ENCODE assay signal across 8 mouse cellular contexts in the genomic region with DNA sequence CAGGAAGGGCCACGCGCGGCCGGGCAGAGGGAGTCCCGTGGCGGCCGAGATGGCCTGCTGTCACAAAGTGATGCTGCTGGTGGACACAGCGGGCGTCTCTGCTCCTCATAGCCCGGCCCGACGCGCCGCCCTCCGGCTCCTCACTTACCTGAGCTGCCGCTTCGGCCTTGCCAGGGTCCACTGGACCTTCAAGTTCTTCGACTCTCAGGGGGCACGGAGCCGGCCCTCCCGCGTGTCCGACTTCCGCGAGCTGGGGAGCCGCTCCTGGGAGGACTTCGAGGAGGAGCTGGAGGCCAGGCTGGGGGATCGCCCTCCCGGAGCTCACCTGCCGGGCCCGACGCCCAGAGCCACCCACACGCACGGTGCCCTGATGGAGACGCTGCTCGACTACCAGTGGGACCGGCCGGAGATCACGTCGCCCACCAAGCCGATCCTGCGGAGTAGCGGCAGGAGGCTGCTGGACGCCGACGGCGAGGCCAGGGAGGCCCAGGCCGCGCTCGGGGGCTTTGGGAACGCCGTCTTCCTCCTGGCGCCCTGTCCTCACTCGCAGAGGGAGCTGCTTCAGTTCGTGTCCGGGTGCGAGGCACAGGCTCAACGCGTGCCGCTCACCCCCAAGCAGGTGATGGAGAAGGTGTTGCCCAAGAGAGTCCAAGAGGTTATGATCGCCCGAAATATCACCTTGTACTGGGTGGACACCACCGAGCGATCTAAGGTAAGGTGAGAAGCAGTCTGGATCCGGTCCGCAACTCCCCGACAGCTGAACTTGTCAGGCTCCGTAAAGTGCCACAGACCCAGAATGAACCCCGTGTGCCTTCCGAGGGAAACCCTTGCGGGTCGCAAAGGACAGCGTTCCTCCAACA. TPM values are rescaled to one million over a fixed set of nuclear protein-coding genes. Genes with fewer than 3 reads are reported as not detected.
DNase-seq lines count a peak whose midpoint lies in the region; ATAC-seq and TF ChIP-seq lines count a peak whose summit lies in the region.
"Had no signal": no experiment of that assay in that cellular context is flagged by ENCODE, and none has a peak within 500 bp of the region (broad histone marks: within the 10 kb centered on the region; RNA-seq: fewer than 3 reads in every experiment).

No protein-coding gene starts in this region.

- H3K36me3 ChIP-seq in lung, embryonic 14.5 days (ENCODE audit: insufficient read depth) = peaks cover 5% of the 10 kb centered on the region; the same call in 1 of the 2 replicates
- H3K36me3 ChIP-seq in heart, embryonic 14.5 days (ENCODE audit: control insufficient read depth, insufficient read depth, low read length) = peaks cover under 1% of the 10 kb centered on the region; the same call in 1 of the 2 replicates
- peaks cover 26% of the 10 kb centered on the region for H3K36me3 ChIP-seq in liver, embryonic 15.5 days (replicated peaks)

- under 1% methylated on average over 71 of the region's 73 CpGs for WGBS in lung, embryonic 14.5 days
- WGBS in heart, embryonic 14.5 days = under 1% methylated on average over 67 of the region's 73 CpGs
- WGBS in liver, embryonic 15.5 days (ENCODE audit: insufficient replicate concordance) = under 1% methylated on average over 73 of the region's 73 CpGs

- H3K9ac ChIP-seq in lung, embryonic 14.5 days = peak overlapping the region; percentile 93
- peak overlapping the region; percentile 83 for H3K9ac ChIP-seq in heart, embryonic 14.5 days (ENCODE audit: low read length)
- H3K9ac ChIP-seq in liver, embryonic 15.5 days = peak overlapping the region; percentile 91

- H3K27ac ChIP-seq in lung, embryonic 14.5 days (ENCODE audit: low read depth) = peak overlapping the region; percentile 58
- no peak overlapping the region for H3K27ac ChIP-seq in brown adipose tissue, adult 24 weeks (replicated peaks; ENCODE audit: low read depth, low read length)
- 0 out of 4 replicates have a peak overlapping the region, but pooled peaks of 1 of the 2 experiments have one; percentile 34 for H3K27ac ChIP-seq in heart, embryonic 14.5 days (replicated peaks in 1 of 2; ENCODE audit: control insufficient read depth in 1 of 2, insufficient read depth in 1 of 2, low read depth in 2 of 2, low read length in 2 of 2)
- H3K27ac ChIP-seq in liver, embryonic 15.5 days (replicated peaks) = peak overlapping the region; percentile 71

- H3K4me3 ChIP-seq in lung, embryonic 14.5 days (ENCODE audit: low read depth, low read length) = peak overlapping the region; percentile 99
- peak overlapping the region; percentile 60 for H3K4me3 ChIP-seq in brown adipose tissue, adult 24 weeks (ENCODE audit: insufficient read depth, low read depth, low read length)
- peak overlapping the region; percentile 72 to 86 for H3K4me3 ChIP-seq in heart, embryonic 14.5 days (ENCODE audit: control insufficient read depth in 1 of 2, insufficient read depth in 1 of 2, low read depth in 1 of 2, low read length in 2 of 2)
- H3K4me3 ChIP-seq in liver, embryonic 15.5 days (replicated peaks) = peak overlapping the region; percentile 89

- H3K4me2 ChIP-seq in lung, embryonic 14.5 days = peak overlapping the region; percentile 83
- peak overlapping the region; percentile 97 for H3K4me2 ChIP-seq in heart, embryonic 14.5 days (ENCODE audit: low read length)
- peak overlapping the region; percentile 81 for H3K4me2 ChIP-seq in liver, embryonic 15.5 days

- H3K4me1 ChIP-seq in lung, embryonic 14.5 days (ENCODE audit: insufficient read depth) = peaks cover 9% of the 10 kb centered on the region; the same call in 1 of the 2 replicates
- no peaks in the 10 kb centered on the region for H3K4me1 ChIP-seq in brown adipose tissue, adult 24 weeks (ENCODE audit: control insufficient read depth, insufficient read depth, insufficient read length, low read length)
- peaks cover 10 to 27% of the 10 kb centered on the region in 2 experiments for H3K4me1 ChIP-seq in heart, embryonic 14.5 days (ENCODE audit: control insufficient read depth in 2 of 2, insufficient read depth in 2 of 2, low read length in 2 of 2)
- peaks cover 40% of the 10 kb centered on the region for H3K4me1 ChIP-seq in liver, embryonic 15.5 days (replicated peaks)

- TF ChIP-seq CTCF in lung, embryonic 14.5 days (IDR thresholded peaks at IDR 0.05; ENCODE audit: low read depth) = no peak

- no peaks in the 10 kb centered on the region for H3K9me3 ChIP-seq in lung, embryonic 14.5 days (ENCODE audit: low read depth, low read length)
- no peaks in the 10 kb centered on the region for H3K9me3 ChIP-seq in heart, embryonic 14.5 days (ENCODE audit: control insufficient read depth, low read length)
- H3K9me3 ChIP-seq in liver, embryonic 15.5 days (replicated peaks) = no peaks in the 10 kb centered on the region

- DNase-seq in lung, embryonic 14.5 days = peak; percentile 11
- DNase-seq in lung, postnatal 36 days = no peak
- DNase-seq in yolk sac, embryonic 10.5 days (ENCODE audit: low spot score) = peak; percentile 42
- DNase-seq in left cerebral cortex, adult 8-10 months (ENCODE audit: low spot score in 2 of 2) = no peak

- ATAC-seq in lung, embryonic 14.5 days (ENCODE audit: insufficient read depth) = peak; percentile 47
- no peak; the same call in 1 of the 2 replicates for ATAC-seq in heart, embryonic 14.5 days (ENCODE audit: insufficient number of reproducible peaks, insufficient read depth, low FRiP score, low read depth)
- ATAC-seq in liver, embryonic 15.5 days (ENCODE audit: insufficient read depth) = peak; percentile 43

- no peaks in the 10 kb centered on the region for H3K27me3 ChIP-seq in lung, embryonic 14.5 days (ENCODE audit: insufficient read depth, low read length)
- H3K27me3 ChIP-seq in heart, embryonic 14.5 days (ENCODE audit: control insufficient read depth, insufficient read depth, low read length) = no peaks in the 10 kb centered on the region
- H3K27me3 ChIP-seq in liver, embryonic 15.5 days = 0 out of 2 replicates have a peak, but pooled peaks cover 4% of the 10 kb centered on the region

RNA-seq across cellular contexts. Expression of gene Ticrr, which starts 0.5 kb away (rescaled TPM):
- 18.3 and 20.8 TPM in 2 replicates for polyA plus RNA-seq in lung, embryonic 14.5 days (2014; fragmentation: Nextera tagmentation; extraction: Ambion mirVana)
- not detected in 2 replicates for polyA plus RNA-seq in brown adipose tissue, adult 24 weeks (2012; ENCODE audit: insufficient read depth, insufficient read length, missing spikeins)
- polyA plus RNA-seq in heart, embryonic 14.5 days (2014; fragmentation: Nextera tagmentation; extraction: Ambion mirVana) = 5.1 and 5.3 TPM in 2 replicates
- polyA plus RNA-seq in liver, embryonic 15.5 days (2015; fragmentation: Nextera tagmentation; extraction: Ambion mirVana) = 6.3 and 7.5 TPM in 2 replicates
- total RNA-seq in left cerebral cortex, adult 8-10 months (2022) = under 1 TPM in 2 of 4 experiments, not detected in 2; 0.11 to 0.22 TPM

RNA-seq across cellular contexts. Expression of gene Rhcg, which starts 43.1 kb away (rescaled TPM):
- polyA plus RNA-seq in lung, embryonic 14.5 days (2014; fragmentation: Nextera tagmentation; extraction: Ambion mirVana) = not detected in 2 replicates
- not detected in 2 replicates for polyA plus RNA-seq in brown adipose tissue, adult 24 weeks (2012; ENCODE audit: insufficient read depth, insufficient read length, missing spikeins)
- not detected in 2 replicates for polyA plus RNA-seq in heart, embryonic 14.5 days (2014; fragmentation: Nextera tagmentation; extraction: Ambion mirVana)
- polyA plus RNA-seq in liver, embryonic 15.5 days (2015; fragmentation: Nextera tagmentation; extraction: Ambion mirVana) = 0.24 TPM in 1 of 2 replicates, not detected in the other
- 1 to 10 TPM; 1.7 to 3.0 (median 2.3) TPM for total RNA-seq in left cerebral cortex, adult 8-10 months (2022)
- total RNA-seq: common myeloid progenitor, adult 5-6 weeks had no signal

RNA-seq across cellular contexts. Expression of gene Kif7, which starts 55.0 kb away (rescaled TPM):
- polyA plus RNA-seq in lung, embryonic 14.5 days (2014; fragmentation: Nextera tagmentation; extraction: Ambion mirVana) = 6.1 and 7.6 TPM in 2 replicates
- polyA plus RNA-seq in brown adipose tissue, adult 24 weeks (2012; ENCODE audit: insufficient read depth, insufficient read length, missing spikeins) = 0.40 and 0.58 TPM in 2 replicates
- 1.6 and 2.0 TPM in 2 replicates for polyA plus RNA-seq in heart, embryonic 14.5 days (2014; fragmentation: Nextera tagmentation; extraction: Ambion mirVana)
- polyA plus RNA-seq in liver, embryonic 15.5 days (2015; fragmentation: Nextera tagmentation; extraction: Ambion mirVana) = 0.32 and 0.35 TPM in 2 replicates
- 1 to 10 TPM; 1.6 to 2.2 (median 1.8) TPM for total RNA-seq in left cerebral cortex, adult 8-10 months (2022)

Comparison
In these comparisons a context has a peak if more than half of its experiments do, and no peak if none do; other contexts are left out.
1. DNase-seq: peak in lung, embryonic 14.5 days (single experiment) and yolk sac, embryonic 10.5 days (single experiment); none in lung, postnatal 36 days (single experiment) and left cerebral cortex, adult 8-10 months (0 of 2).
2. Peak in every context shown above with its lines, with median percentiles within 50 percentile points of each other: H3K4me2 ChIP-seq, H3K4me3 ChIP-seq and H3K9ac ChIP-seq.